Mouse (Mus musculus): ENCODE results near the gene Mad1l1. TPM values are rescaled to one million over a fixed set of nuclear protein-coding genes. Genes with fewer than 3 reads are reported as not detected.

The Mad1l1 gene
- polyA plus RNA-seq, 1 experiment from 2014 or later = 42.3 TPM

DNA sequence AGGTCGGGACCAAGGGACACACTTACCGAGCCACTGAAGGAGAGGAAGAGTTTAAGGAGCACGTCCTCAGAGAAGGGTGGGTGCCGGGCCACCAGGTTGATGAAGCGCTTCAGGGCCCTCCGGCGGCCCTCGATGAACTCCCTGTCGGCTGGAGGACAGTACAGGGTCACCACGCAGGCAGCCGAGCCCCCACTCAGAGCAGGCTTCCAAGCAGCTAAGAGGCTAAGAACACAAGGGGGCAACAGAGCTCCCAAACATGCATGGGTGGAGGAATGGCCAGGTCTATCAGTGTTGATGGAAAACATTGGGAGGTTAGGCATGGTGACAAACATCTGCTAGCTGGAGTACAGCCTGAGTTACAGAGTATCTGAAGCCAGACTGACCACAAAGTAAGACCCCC, 34.6 kb upstream of the Mad1l1 start:
- Histone ChIP-seq H3K9me3 (ENCODE audit: control insufficient read depth, low read length) (no peaks in the 10 kb centered on the region), H3K9ac (ENCODE audit: low read length) (no peak overlapping the region), H3K4me2 (ENCODE audit: low read length) (no peak overlapping the region), H3K36me3 (ENCODE audit: control insufficient read depth, insufficient read depth, low read length) (peaks cover 55% of the 10 kb centered on the region), H3K27ac (ENCODE audit: low read depth) (no peak overlapping the region), H3K4me1 (replicated peaks; ENCODE audit: control insufficient read depth, insufficient read depth, low read length) (no peaks in the 10 kb centered on the region), H3K4me3 (ENCODE audit: low read depth, low read length) (no peak overlapping the region), H3K27me3 (replicated peaks; ENCODE audit: control insufficient read depth, insufficient read depth, low read length) (no peaks in the 10 kb centered on the region)
- ATAC-seq (replicated peaks; ENCODE audit: low FRiP score, low TSS enrichment, low read depth) = no peak
- DNase-seq (ENCODE audit: low spot score) = no peak
- WGBS = 89% methylated on average over 11 of the region's 11 CpGs

GRCm38 (mm10) chr5:140352352-140352751, 31.0 kb upstream of the Mad1l1 start:
- peaks cover 46% of the 10 kb centered on the region for H3K36me3 ChIP-seq (ENCODE audit: control insufficient read depth, insufficient read depth, low read length)
- no peak overlapping the region for H3K27ac ChIP-seq (ENCODE audit: low read depth)
- H3K4me1 ChIP-seq (replicated peaks; ENCODE audit: control insufficient read depth, insufficient read depth, low read length) = no peaks in the 10 kb centered on the region
- no peaks in the 10 kb centered on the region for H3K27me3 ChIP-seq (replicated peaks; ENCODE audit: control insufficient read depth, insufficient read depth, low read length)
- H3K9me3 ChIP-seq (ENCODE audit: control insufficient read depth, low read length) = no peaks in the 10 kb centered on the region
- H3K4me2 ChIP-seq (ENCODE audit: low read length) = no peak overlapping the region
- no peak for ATAC-seq (replicated peaks; ENCODE audit: low FRiP score, low TSS enrichment, low read depth)
- no peak for DNase-seq (ENCODE audit: low spot score)
- H3K4me3 ChIP-seq (ENCODE audit: low read depth, low read length) = no peak overlapping the region
- WGBS = 96% methylated on average over 6 of the region's 6 CpGs
- H3K9ac ChIP-seq (ENCODE audit: low read length) = no peak overlapping the region

- Histone ChIP-seq H3K4me3 (ENCODE audit: low read depth, low read length) (no peak overlapping the region), H3K4me2 (ENCODE audit: low read length) (no peak overlapping the region), H3K36me3 (ENCODE audit: control insufficient read depth, insufficient read depth, low read length) (peaks cover 48% of the 10 kb centered on the region), H3K4me1 (replicated peaks; ENCODE audit: control insufficient read depth, insufficient read depth, low read length) (no peaks in the 10 kb centered on the region), H3K27ac (ENCODE audit: low read depth) (no peak overlapping the region), H3K9ac (ENCODE audit: low read length) (no peak overlapping the region), H3K9me3 (ENCODE audit: control insufficient read depth, low read length) (no peaks in the 10 kb centered on the region), H3K27me3 (replicated peaks; ENCODE audit: control insufficient read depth, insufficient read depth, low read length) (no peaks in the 10 kb centered on the region)
- no peak for DNase-seq (ENCODE audit: low spot score)
- 90% methylated on average over 8 of the region's 8 CpGs for WGBS
- ATAC-seq (replicated peaks; ENCODE audit: low FRiP score, low TSS enrichment, low read depth) = no peak
These were observed 29.6 kb upstream of the Mad1l1 start for GRCm38 (mm10) chr5:140350731-140351497.

DNA sequence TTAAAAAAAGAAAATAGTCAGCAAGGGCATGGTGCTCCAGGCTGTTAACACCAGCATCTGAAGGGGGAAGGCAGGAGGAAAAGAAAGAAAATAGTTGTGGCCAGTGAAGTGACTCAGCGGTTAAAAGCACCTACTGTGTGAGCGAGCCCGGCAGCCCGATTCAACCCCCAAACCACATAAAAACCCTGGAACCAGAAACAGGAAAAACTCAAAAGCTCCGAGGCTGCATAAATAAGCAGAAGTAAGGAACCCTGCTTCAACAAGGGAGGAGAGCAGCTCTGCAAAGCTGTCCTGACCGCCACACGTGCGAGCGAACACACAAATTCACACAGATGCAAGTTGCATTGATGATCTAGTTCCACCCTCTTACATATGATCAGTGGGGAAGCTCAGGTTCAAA, 28.5 kb upstream of the Mad1l1 start:
- H3K36me3 ChIP-seq (ENCODE audit: control insufficient read depth, insufficient read depth, low read length) = peaks cover 57% of the 10 kb centered on the region
- DNase-seq (ENCODE audit: low spot score) = no peak
- WGBS = 94% methylated on average over 9 of the region's 9 CpGs
- H3K27ac ChIP-seq (ENCODE audit: low read depth) = no peak overlapping the region
- ATAC-seq (replicated peaks; ENCODE audit: low FRiP score, low TSS enrichment, low read depth) = no peak
- no peak overlapping the region for H3K4me3 ChIP-seq (ENCODE audit: low read depth, low read length)
- H3K9me3 ChIP-seq (ENCODE audit: control insufficient read depth, low read length) = no peaks in the 10 kb centered on the region
- no peaks in the 10 kb centered on the region for H3K4me1 ChIP-seq (replicated peaks; ENCODE audit: control insufficient read depth, insufficient read depth, low read length)
- no peak overlapping the region for H3K9ac ChIP-seq (ENCODE audit: low read length)
- no peaks in the 10 kb centered on the region for H3K27me3 ChIP-seq (replicated peaks; ENCODE audit: control insufficient read depth, insufficient read depth, low read length)
- H3K4me2 ChIP-seq (ENCODE audit: low read length) = no peak overlapping the region

DNA sequence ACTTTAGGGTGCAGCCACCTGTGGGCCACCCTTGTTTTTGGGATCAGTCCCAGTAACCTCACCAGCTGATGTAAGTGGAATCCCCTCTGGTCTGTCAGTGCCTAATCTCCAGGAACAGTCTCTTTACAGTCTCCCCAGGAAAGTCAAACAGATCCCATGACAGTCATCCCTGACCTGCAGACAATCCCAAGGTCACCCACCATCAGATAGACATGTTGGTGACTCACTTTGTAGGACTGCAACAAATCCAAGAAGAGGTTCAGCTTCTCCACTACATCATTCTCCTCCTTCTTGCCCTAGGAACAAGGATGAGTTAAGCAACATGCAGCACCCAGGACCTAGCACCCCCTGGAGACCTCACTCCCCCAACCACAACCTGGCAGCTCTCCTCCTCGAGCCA, 24.7 kb upstream of the Mad1l1 start:
- no peaks in the 10 kb centered on the region for H3K27me3 ChIP-seq (replicated peaks; ENCODE audit: control insufficient read depth, insufficient read depth, low read length)
- peaks cover 35% of the 10 kb centered on the region for H3K36me3 ChIP-seq (ENCODE audit: control insufficient read depth, insufficient read depth, low read length)
- H3K4me1 ChIP-seq (replicated peaks; ENCODE audit: control insufficient read depth, insufficient read depth, low read length) = no peaks in the 10 kb centered on the region
- no peaks in the 10 kb centered on the region for H3K9me3 ChIP-seq (ENCODE audit: control insufficient read depth, low read length)
- no peak overlapping the region for H3K27ac ChIP-seq (ENCODE audit: low read depth)
- WGBS = 69% methylated on average over 1 of the region's 1 CpGs
- H3K4me3 ChIP-seq (ENCODE audit: low read depth, low read length) = no peak overlapping the region
- no peak overlapping the region for H3K9ac ChIP-seq (ENCODE audit: low read length)
- ATAC-seq (replicated peaks; ENCODE audit: low FRiP score, low TSS enrichment, low read depth) (no peak), DNase-seq (ENCODE audit: low spot score) (no peak)
- H3K4me2 ChIP-seq (ENCODE audit: low read length) = no peak overlapping the region

DNA sequence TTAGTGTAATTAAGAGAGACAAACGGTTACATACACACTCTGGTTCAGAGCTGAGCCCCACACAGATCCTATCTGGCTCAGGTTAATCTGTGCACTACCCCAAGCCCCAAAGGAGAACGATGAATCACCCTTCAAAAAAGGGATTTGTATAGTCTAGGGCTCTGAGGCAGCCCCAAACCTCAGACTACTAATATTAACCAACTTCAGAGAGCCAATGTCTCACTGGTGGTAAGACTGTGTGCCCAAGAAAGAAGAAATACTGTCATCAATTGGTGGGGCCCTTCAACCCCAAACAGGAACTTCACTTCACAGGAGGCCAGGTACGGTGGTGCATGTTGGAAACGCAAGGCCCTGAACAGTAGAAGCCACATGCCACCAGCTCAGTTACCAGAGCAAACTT, 23.9 kb upstream of the Mad1l1 start:
- 92% methylated on average over 4 of the region's 4 CpGs for WGBS
- H3K36me3 ChIP-seq (ENCODE audit: control insufficient read depth, insufficient read depth, low read length) = peaks cover 36% of the 10 kb centered on the region

GRCm38 (mm10) chr5:140342880-140343279, 21.5 kb upstream of the Mad1l1 start:
- no peaks in the 10 kb centered on the region for H3K9me3 ChIP-seq (ENCODE audit: control insufficient read depth, low read length)
- H3K36me3 ChIP-seq (ENCODE audit: control insufficient read depth, insufficient read depth, low read length) = peaks cover 58% of the 10 kb centered on the region
- ATAC-seq (replicated peaks; ENCODE audit: low FRiP score, low TSS enrichment, low read depth) (no peak), DNase-seq (ENCODE audit: low spot score) (no peak)
- no peak overlapping the region for H3K9ac ChIP-seq (ENCODE audit: low read length)
- no peak overlapping the region for H3K27ac ChIP-seq (ENCODE audit: low read depth)
- H3K4me2 ChIP-seq (ENCODE audit: low read length) = no peak overlapping the region
- no peaks in the 10 kb centered on the region for H3K27me3 ChIP-seq (replicated peaks; ENCODE audit: control insufficient read depth, insufficient read depth, low read length)
- H3K4me1 ChIP-seq (replicated peaks; ENCODE audit: control insufficient read depth, insufficient read depth, low read length) = no peaks in the 10 kb centered on the region
- no peak overlapping the region for H3K4me3 ChIP-seq (ENCODE audit: low read depth, low read length)
- 88% methylated on average over 4 of the region's 4 CpGs for WGBS

More for the DNA sequence above, 23.9 kb upstream of the Mad1l1 start:
- H3K27ac ChIP-seq (ENCODE audit: low read depth) = no peak overlapping the region
- no peak overlapping the region for H3K4me2 ChIP-seq (ENCODE audit: low read length)
- no peak overlapping the region for H3K9ac ChIP-seq (ENCODE audit: low read length)
- H3K4me3 ChIP-seq (ENCODE audit: low read depth, low read length) = no peak overlapping the region
- DNase-seq (ENCODE audit: low spot score) (no peak), ATAC-seq (replicated peaks; ENCODE audit: low FRiP score, low TSS enrichment, low read depth) (no peak)
- no peaks in the 10 kb centered on the region for H3K9me3 ChIP-seq (ENCODE audit: control insufficient read depth, low read length)
- H3K27me3 ChIP-seq (replicated peaks; ENCODE audit: control insufficient read depth, insufficient read depth, low read length) = no peaks in the 10 kb centered on the region
- no peaks in the 10 kb centered on the region for H3K4me1 ChIP-seq (replicated peaks; ENCODE audit: control insufficient read depth, insufficient read depth, low read length)

- Histone ChIP-seq H3K4me2 (ENCODE audit: low read length) (no peak overlapping the region), H3K9ac (ENCODE audit: low read length) (no peak overlapping the region), H3K4me1 (replicated peaks; ENCODE audit: control insufficient read depth, insufficient read depth, low read length) (no peaks in the 10 kb centered on the region), H3K27ac (ENCODE audit: low read depth) (no peak overlapping the region), H3K9me3 (ENCODE audit: control insufficient read depth, low read length) (no peaks in the 10 kb centered on the region), H3K4me3 (ENCODE audit: low read depth, low read length) (no peak overlapping the region), H3K36me3 (ENCODE audit: control insufficient read depth, insufficient read depth, low read length) (peaks cover 50% of the 10 kb centered on the region), H3K27me3 (replicated peaks; ENCODE audit: control insufficient read depth, insufficient read depth, low read length) (no peaks in the 10 kb centered on the region)
- DNase-seq (ENCODE audit: low spot score) (no peak), ATAC-seq (replicated peaks; ENCODE audit: low FRiP score, low TSS enrichment, low read depth) (no peak)
- 91% methylated on average over 3 of the region's 3 CpGs for WGBS
These were observed 18.5 kb upstream of the Mad1l1 start for GRCm38 (mm10) chr5:140339836-140340235.

- Histone ChIP-seq H3K27ac (ENCODE audit: low read depth) (no peak overlapping the region), H3K9ac (ENCODE audit: low read length) (no peak overlapping the region), H3K4me1 (replicated peaks; ENCODE audit: control insufficient read depth, insufficient read depth, low read length) (no peaks in the 10 kb centered on the region), H3K36me3 (ENCODE audit: control insufficient read depth, insufficient read depth, low read length) (peaks cover 49% of the 10 kb centered on the region), H3K9me3 (ENCODE audit: control insufficient read depth, low read length) (no peaks in the 10 kb centered on the region), H3K27me3 (replicated peaks; ENCODE audit: control insufficient read depth, insufficient read depth, low read length) (no peaks in the 10 kb centered on the region), H3K4me3 (ENCODE audit: low read depth, low read length) (no peak overlapping the region), H3K4me2 (ENCODE audit: low read length) (no peak overlapping the region)
- 92% methylated on average over 4 of the region's 4 CpGs for WGBS
- DNase-seq (ENCODE audit: low spot score) = no peak
- ATAC-seq (replicated peaks; ENCODE audit: low FRiP score, low TSS enrichment, low read depth) = no peak
These were observed 17.4 kb upstream of the Mad1l1 start for GRCm38 (mm10) chr5:140338779-140339178.

Measured in intestine, embryonic 14.5 days (tissue).